9 mouse cellular contexts compared by ENCODE assay signal in genomic region chr2:64074602-64075389, GRCm38 (mm10). TPM values are rescaled to one million over a fixed set of nuclear protein-coding genes. Genes with fewer than 3 reads are reported as not detected.
A peak's percentile ranks its signal among the peaks of the same experiment; 100 is the strongest.
DNase-seq lines count a peak whose midpoint lies in the region; ATAC-seq and TF ChIP-seq lines count a peak whose summit lies in the region.
"Had no signal": no experiment of that assay in that cellular context is flagged by ENCODE, and none has a peak within 500 bp of the region (broad histone marks: within the 10 kb centered on the region; RNA-seq: fewer than 3 reads in every experiment).

No protein-coding gene starts in this region.

- TF ChIP-seq CTCF in left cerebral cortex, adult 2 months (IDR thresholded peaks at IDR 0.05), result no peak

- no peaks in the 10 kb centered on the region for H3K9me3 ChIP-seq in forebrain, embryonic 10.5 days
- H3K9me3 ChIP-seq in intestine, embryonic 14.5 days (ENCODE audit: control insufficient read depth, low read length), result no peaks in the 10 kb centered on the region
- no peaks in the 10 kb centered on the region for H3K9me3 ChIP-seq in neural tube, embryonic 15.5 days (replicated peaks)

- no peaks in the 10 kb centered on the region for H3K36me3 ChIP-seq in forebrain, embryonic 10.5 days (replicated peaks)
- no peaks in the 10 kb centered on the region for H3K36me3 ChIP-seq in intestine, embryonic 14.5 days (ENCODE audit: control insufficient read depth, insufficient read depth, low read length)
- no peaks in the 10 kb centered on the region for H3K36me3 ChIP-seq in neural tube, embryonic 15.5 days

- DNase-seq in left cerebral cortex, adult 2 months (ENCODE audit: extremely low spot score in 1 of 2, low spot score in 2 of 2), result no peak
- no peak for DNase-seq in left cerebral cortex, postnatal 36 days (ENCODE audit: low spot score in 2 of 2)
- DNase-seq in forebrain, embryonic 10.5 days (ENCODE audit: extremely low spot score, low spot score), result no peak
- DNase-seq in intestine, embryonic 14.5 days (ENCODE audit: low spot score), result no peak
- DNase-seq in adrenal gland, adult 18-20 months (ENCODE audit: low spot score in 2 of 2), result no peak
- no peak for DNase-seq in ovary, postnatal 36 days (ENCODE audit: low spot score)
- no peak for DNase-seq in ovary, adult 18-20 months (ENCODE audit: low spot score)
- DNase-seq: gastrocnemius, postnatal 14 days had no signal

- H3K4me2 ChIP-seq in intestine, embryonic 14.5 days (ENCODE audit: low read length), result peak overlapping the region; percentile 32
- H3K4me2 ChIP-seq in neural tube, embryonic 15.5 days, result peak overlapping the region; percentile 57

- no peak overlapping the region for H3K9ac ChIP-seq in intestine, embryonic 14.5 days (ENCODE audit: low read length)
- peak overlapping the region; percentile 32 for H3K9ac ChIP-seq in neural tube, embryonic 15.5 days (replicated peaks)

- H3K27ac ChIP-seq in left cerebral cortex, adult 2 months, result no peak overlapping the region
- H3K27ac ChIP-seq in forebrain, embryonic 10.5 days, result peak overlapping the region; percentile 13; the same call in 1 of the 2 replicates
- H3K27ac ChIP-seq in intestine, embryonic 14.5 days (ENCODE audit: low read depth), result no peak overlapping the region
- H3K27ac ChIP-seq in neural tube, embryonic 15.5 days (replicated peaks), result no peak overlapping the region

- WGBS in forebrain, embryonic 10.5 days, result 47% methylated on average over 17 of the region's 17 CpGs
- WGBS in intestine, embryonic 14.5 days, result 22% methylated on average over 17 of the region's 17 CpGs
- whole genome bisulfite sequencing in neural tube, embryonic 15.5 days, result 15% methylated on average over 17 of the region's 17 CpGs

- H3K4me1 ChIP-seq in forebrain, embryonic 10.5 days, result peaks cover 66% of the 10 kb centered on the region
- peaks cover 15% of the 10 kb centered on the region; the same call in 1 of the 2 replicates for H3K4me1 ChIP-seq in intestine, embryonic 14.5 days (replicated peaks; ENCODE audit: control insufficient read depth, insufficient read depth, low read length)
- peaks cover 42% of the 10 kb centered on the region for H3K4me1 ChIP-seq in neural tube, embryonic 15.5 days

- no peak for ATAC-seq in intestine, embryonic 14.5 days (replicated peaks; ENCODE audit: low FRiP score, low TSS enrichment, low read depth)
- ATAC-seq in neural tube, embryonic 15.5 days (ENCODE audit: low FRiP score), result peak; percentile 54; the same call in 1 of the 2 replicates

- intact Hi-C loops in left cerebral cortex, adult 2 months (cut with DNase I), result no loop called here
- intact Hi-C loops in left cerebral cortex, postnatal 36 days (cut with DNase I), result no loop called here

- H3K4me3 ChIP-seq in left cerebral cortex, adult 2 months, result peak overlapping the region; percentile 26
- H3K4me3 ChIP-seq in forebrain, embryonic 10.5 days, result peak overlapping the region; percentile 23
- H3K4me3 ChIP-seq in intestine, embryonic 14.5 days (ENCODE audit: low read depth, low read length), result peak overlapping the region; percentile 17; the same call in 1 of the 2 replicates
- peak overlapping the region; percentile 30 for H3K4me3 ChIP-seq in neural tube, embryonic 15.5 days (replicated peaks)

- H3K27me3 ChIP-seq in forebrain, embryonic 10.5 days (ENCODE audit: poor library complexity, severe bottlenecking), result peaks cover 17% of the 10 kb centered on the region; the same call in 1 of the 2 replicates
- no peaks in the 10 kb centered on the region for H3K27me3 ChIP-seq in intestine, embryonic 14.5 days (replicated peaks; ENCODE audit: control insufficient read depth, insufficient read depth, low read length)
- no peaks in the 10 kb centered on the region for H3K27me3 ChIP-seq in neural tube, embryonic 15.5 days (replicated peaks)

RNA-seq across cellular contexts. Expression of gene Fign, which starts 23.0 kb away (rescaled TPM):
- total RNA-seq in left cerebral cortex, adult 2 months (2021), result 1 to 10 TPM; 3.0 to 6.0 TPM
- total RNA-seq in left cerebral cortex, postnatal 36 days (2021), result 1 to 10 TPM; 2.3 to 5.0 TPM
- 12.9 and 14.1 TPM in 2 replicates for polyA plus RNA-seq in forebrain, embryonic 10.5 days (2016; fragmentation: Nextera tagmentation; extraction: Ambion mirVana)
- polyA plus RNA-seq in intestine, embryonic 14.5 days (2014; fragmentation: Nextera tagmentation; extraction: Ambion mirVana), result 3.8 and 5.4 TPM in 2 replicates
- 8.6 and 11.0 TPM in 2 replicates for polyA plus RNA-seq in neural tube, embryonic 15.5 days (2015; fragmentation: Nextera tagmentation; extraction: Ambion mirVana)
- 1 to 10 TPM; 2.6 to 3.7 TPM for total RNA-seq in adrenal gland, adult 18-20 months (2021)
